In the genomic region with DNA sequence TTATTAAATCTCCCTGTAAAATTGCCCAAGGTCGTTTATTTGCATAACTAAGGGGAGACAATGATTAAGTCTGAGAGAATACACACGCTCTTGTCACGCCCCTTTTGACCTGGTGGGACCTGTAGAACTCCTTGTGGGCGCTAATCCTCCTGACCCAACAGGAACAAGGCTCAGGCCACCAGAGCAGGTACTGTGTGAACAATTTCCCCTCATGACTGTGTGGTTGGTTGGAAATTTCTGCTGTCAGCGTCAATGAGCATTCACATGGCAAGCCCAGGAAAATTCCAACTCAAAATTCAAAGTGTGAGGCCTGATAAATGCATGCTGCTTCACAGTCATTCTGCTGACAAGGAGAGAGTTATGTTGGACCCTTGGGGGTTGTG, we compare ENCODE assay signal across 24 mouse cellular contexts.
A peak's percentile ranks its signal among the peaks of the same experiment; 100 is the strongest.
DNase-seq lines count a peak whose midpoint lies in the region; ATAC-seq lines count a peak whose summit lies in the region.
"Had no signal": no experiment of that assay in that cellular context is flagged by ENCODE, and none has a peak within 500 bp of the region (broad histone marks: within the 10 kb centered on the region; RNA-seq: fewer than 3 reads in every experiment).

No protein-coding gene starts in this region.

- H3K27ac ChIP-seq in neural tube, embryonic 14.5 days (ENCODE audit: low read depth, low read length) = no peak overlapping the region
- H3K27ac ChIP-seq: embryonic facial prominence, embryonic 12.5 days; forebrain, embryonic 13.5 days; hindbrain, embryonic 15.5 days; intestine, embryonic 15.5 days; limb, embryonic 15.5 days; liver, embryonic 15.5 days; neural tube, embryonic 12.5 days had no signal

- H3K9me3 ChIP-seq in neural tube, embryonic 14.5 days (ENCODE audit: control insufficient read depth, low read length) = no peaks in the 10 kb centered on the region
- H3K9me3 ChIP-seq: embryonic facial prominence, embryonic 12.5 days; forebrain, embryonic 13.5 days; hindbrain, embryonic 15.5 days; intestine, embryonic 15.5 days; limb, embryonic 15.5 days; liver, embryonic 15.5 days; lung, embryonic 15.5 days; neural tube, embryonic 12.5 days had no signal

- no peak overlapping the region for H3K4me3 ChIP-seq in neural tube, embryonic 14.5 days (ENCODE audit: low read depth, low read length)
- H3K4me3 ChIP-seq: embryonic facial prominence, embryonic 12.5 days; forebrain, embryonic 13.5 days; hindbrain, embryonic 15.5 days; intestine, embryonic 15.5 days; limb, embryonic 15.5 days; liver, embryonic 15.5 days; lung, embryonic 15.5 days; megakaryocyte, embryonic 14.5 days; neural tube, embryonic 12.5 days had no signal

- peak; percentile 61 for DNase-seq in kidney, adult 9 months
- no peak for DNase-seq in kidney, postnatal 10 days
- DNase-seq in neural tube, embryonic 10.5 days (ENCODE audit: extremely low spot score, low spot score) = no peak
- DNase-seq in ZHBTc4 (ENCODE audit: low read depth, low spot score) = peak; percentile 60
- DNase-seq in cerebellum, postnatal 14 days = no peak
- DNase-seq in adipocyte (ENCODE audit: low spot score) = no peak
- DNase-seq: adrenal gland, postnatal 10 days; cerebellum, adult 18-20 months; cerebellum, postnatal 25 days; left cerebral cortex, postnatal 4 days; lung, postnatal 36 days; retina, postnatal 1 day; right cerebral cortex, postnatal 25 days; thymus, adult 18-20 months had no signal

- no peaks in the 10 kb centered on the region for H3K36me3 ChIP-seq in neural tube, embryonic 14.5 days (ENCODE audit: control insufficient read depth, insufficient read depth, low read length)
- H3K36me3 ChIP-seq: embryonic facial prominence, embryonic 12.5 days; hindbrain, embryonic 15.5 days; intestine, embryonic 15.5 days; limb, embryonic 15.5 days; liver, embryonic 15.5 days; lung, embryonic 15.5 days; neural tube, embryonic 12.5 days had no signal

- no peak overlapping the region for H3K4me2 ChIP-seq in neural tube, embryonic 14.5 days (ENCODE audit: low read depth, low read length)
- H3K4me2 ChIP-seq: embryonic facial prominence, embryonic 12.5 days; forebrain, embryonic 13.5 days; hindbrain, embryonic 15.5 days; intestine, embryonic 15.5 days; limb, embryonic 15.5 days; liver, embryonic 15.5 days; lung, embryonic 15.5 days; neural tube, embryonic 12.5 days had no signal

- H3K4me1 ChIP-seq in neural tube, embryonic 14.5 days (ENCODE audit: control insufficient read depth, insufficient read depth, low read length) = no peaks in the 10 kb centered on the region

- H3K9ac ChIP-seq in neural tube, embryonic 14.5 days (replicated peaks; ENCODE audit: low read depth, low read length) = 0 out of 2 replicates have a peak overlapping the region, but pooled peaks have one; percentile 7
- H3K9ac ChIP-seq: embryonic facial prominence, embryonic 12.5 days; forebrain, embryonic 13.5 days; hindbrain, embryonic 15.5 days; intestine, embryonic 15.5 days; limb, embryonic 15.5 days; liver, embryonic 15.5 days; lung, embryonic 15.5 days; neural tube, embryonic 12.5 days had no signal

- 40% methylated on average over 5 of the region's 5 CpGs for WGBS in neural tube, embryonic 14.5 days

- ATAC-seq in neural tube, embryonic 14.5 days (ENCODE audit: low read depth) = no peak

- no peaks in the 10 kb centered on the region for H3K27me3 ChIP-seq in neural tube, embryonic 14.5 days (ENCODE audit: control insufficient read depth, insufficient read depth, low read length)
- H3K27me3 ChIP-seq: embryonic facial prominence, embryonic 12.5 days; forebrain, embryonic 13.5 days; hindbrain, embryonic 15.5 days; intestine, embryonic 15.5 days; limb, embryonic 15.5 days; lung, embryonic 15.5 days; neural tube, embryonic 12.5 days had no signal

Comparison
In these comparisons a context has a peak if more than half of its experiments do, and no peak if none do; other contexts are left out.
1. DNase-seq: peak in kidney, adult 9 months (single experiment) and ZHBTc4 (single experiment); none in kidney, postnatal 10 days (single experiment), neural tube, embryonic 10.5 days (single experiment), cerebellum, postnatal 14 days (0 of 2) and adipocyte (single experiment).